Mouse (Mus musculus) kidney, adult 18-20 months (tissue): ENCODE data around the gene Dnajc1.

ENCODE experiments used
- DNase-seq: peaks from one replicate; pipeline ENCODE4 v3.0.0; 2021

Dnajc1 gene

GRCm38 (mm10) chr2:18285175-18285574 is 107.5 kb downstream of the Dnajc1 start:
- DNase-seq, result no peak

GRCm38 (mm10) chr2:18265736-18266135 is 126.9 kb downstream of the Dnajc1 start:
- no peak for DNase-seq

GRCm38 (mm10) chr2:18264579-18264978 is 128.1 kb downstream of the Dnajc1 start:
- no peak for DNase-seq

- DNase-seq, result no peak
Measured at GRCm38 (mm10) chr2:18262298-18262697, 130.3 kb downstream of the Dnajc1 start.

GRCm38 (mm10) chr2:18249224-18249623 is 143.4 kb downstream of the Dnajc1 start:
- no peak for DNase-seq

- no peak for DNase-seq
Measured at GRCm38 (mm10) chr2:18235524-18235923, 157.1 kb downstream of the Dnajc1 start.

- DNase-seq, result no peak
Measured at GRCm38 (mm10) chr2:18232883-18233567, 159.6 kb downstream of the Dnajc1 start.

- no peak for DNase-seq
Measured at GRCm38 (mm10) chr2:18231143-18231542, 161.5 kb downstream of the Dnajc1 start.

- DNase-seq, result no peak
Measured at GRCm38 (mm10) chr2:18229279-18229678, 163.4 kb downstream of the Dnajc1 start.

- DNase-seq, result no peak
Measured at GRCm38 (mm10) chr2:18228486-18229062, 164.1 kb downstream of the Dnajc1 start.

- no peak for DNase-seq
Measured at GRCm38 (mm10) chr2:18219569-18219968, 173.1 kb downstream of the Dnajc1 start.

GRCm38 (mm10) chr2:18219136-18219535 is 173.5 kb downstream of the Dnajc1 start:
- DNase-seq, result no peak

GRCm38 (mm10) chr2:18218500-18218899 is 174.1 kb downstream of the Dnajc1 start:
- DNase-seq, result no peak

- DNase-seq, result no peak
Measured at GRCm38 (mm10) chr2:18217867-18218266, 174.8 kb downstream of the Dnajc1 start.

GRCm38 (mm10) chr2:18214031-18214430 is 178.6 kb downstream of the Dnajc1 start:
- DNase-seq, result no peak

GRCm38 (mm10) chr2:18209948-18210347 is 182.7 kb downstream of the Dnajc1 start:
- no peak for DNase-seq

- DNase-seq, result no peak
Measured at GRCm38 (mm10) chr2:18209211-18209823, 183.3 kb downstream of the Dnajc1 start.

GRCm38 (mm10) chr2:18208578-18208977 is 184.1 kb downstream of the Dnajc1 start:
- no peak for DNase-seq

- DNase-seq, result no peak
Measured at GRCm38 (mm10) chr2:18206811-18207210, 185.8 kb downstream of the Dnajc1 start.

- DNase-seq, result peak; percentile 69
Measured at GRCm38 (mm10) chr2:18205118-18205517, 187.5 kb downstream of the Dnajc1 start.

GRCm38 (mm10) chr2:18202923-18203322 is 189.7 kb downstream of the Dnajc1 start:
- no peak for DNase-seq

- no peak for DNase-seq
Measured at GRCm38 (mm10) chr2:18201820-18202462, 190.7 kb downstream of the Dnajc1 start.

GRCm38 (mm10) chr2:18195691-18196396 is 196.8 kb downstream of the Dnajc1 start:
- DNase-seq, result peak; percentile 48
